Comparison of ENCODE assay signal across 11 mouse cellular contexts in genomic region chr3:93052826-93053474, GRCm38 (mm10). TPM values are rescaled to one million over a fixed set of nuclear protein-coding genes. Genes with fewer than 3 reads are reported as not detected.
A peak's percentile ranks its signal among the peaks of the same experiment; 100 is the strongest.
DNase-seq lines count a peak whose midpoint lies in the region; ATAC-seq and TF ChIP-seq lines count a peak whose summit lies in the region.
"Had no signal": no experiment of that assay in that cellular context is flagged by ENCODE, and none has a peak within 500 bp of the region (broad histone marks: within the 10 kb centered on the region; RNA-seq: fewer than 3 reads in every experiment).

No protein-coding gene starts in this region.

- WGBS in kidney, embryonic 16.5 days: 56% methylated on average over 10 of the region's 10 CpGs
- 46% methylated on average over 10 of the region's 10 CpGs for whole genome bisulfite sequencing in embryonic facial prominence, embryonic 10.5 days

- H3K9me3 ChIP-seq in kidney, embryonic 16.5 days (ENCODE audit: low read length): no peaks in the 10 kb centered on the region
- no peaks in the 10 kb centered on the region for H3K9me3 ChIP-seq in ES-Bruce4 (replicated peaks; ENCODE audit: control insufficient read depth, insufficient read depth, low read length, poor library complexity, severe bottlenecking)
- H3K9me3 ChIP-seq in embryonic facial prominence, embryonic 10.5 days: no peaks in the 10 kb centered on the region
- H3K9me3 ChIP-seq: neural tube, embryonic 12.5 days had no signal

- no peaks in the 10 kb centered on the region for H3K36me3 ChIP-seq in kidney, embryonic 16.5 days (ENCODE audit: insufficient read depth, low read length)
- H3K36me3 ChIP-seq in ES-Bruce4 (ENCODE audit: control insufficient read depth, insufficient read depth, low read length, poor library complexity, severe bottlenecking): no peaks in the 10 kb centered on the region
- no peaks in the 10 kb centered on the region for H3K36me3 ChIP-seq in embryonic facial prominence, embryonic 10.5 days (replicated peaks)
- H3K36me3 ChIP-seq: neural tube, embryonic 12.5 days had no signal

- no peak overlapping the region for H3K27ac ChIP-seq in kidney, embryonic 16.5 days (ENCODE audit: low read length)
- no peak overlapping the region for H3K27ac ChIP-seq in ES-Bruce4 (ENCODE audit: insufficient read depth, low read length)
- H3K27ac ChIP-seq in embryonic facial prominence, embryonic 10.5 days (replicated peaks): no peak overlapping the region
- H3K27ac ChIP-seq: neural tube, embryonic 12.5 days had no signal

- no peak for DNase-seq in kidney, adult 8-10 months
- DNase-seq in 416B (ENCODE audit: low read depth): peak; percentile 37
- peak; percentile 53 for DNase-seq in embryonic facial prominence, embryonic 10.5 days (ENCODE audit: low spot score)
- DNase-seq in urinary bladder, postnatal 36 days (ENCODE audit: low spot score in 2 of 2): no peak

- no peak for TF ChIP-seq POLR2A in ES-Bruce4 (IDR thresholded peaks at IDR 0.05; ENCODE audit: insufficient read depth, low read length)

- ATAC-seq in kidney, embryonic 16.5 days (ENCODE audit: low FRiP score, low TSS enrichment): peak; percentile 49; the same call in 1 of the 2 replicates
- no peak for ATAC-seq in activated CD4-positive, CD25-positive, alpha-beta regulatory T cell, adult 4 months
- no peak for ATAC-seq in megakaryocyte-erythroid progenitor cell, adult 5-6 weeks (replicated peaks; ENCODE audit: low FRiP score, low TSS enrichment, poor library complexity, severe bottlenecking)

- H3K27me3 ChIP-seq in kidney, embryonic 16.5 days (ENCODE audit: insufficient read depth, low read length): no peaks in the 10 kb centered on the region
- H3K27me3 ChIP-seq in ES-Bruce4 (ENCODE audit: control insufficient read depth, insufficient read depth, low read length, poor library complexity, severe bottlenecking): no peaks in the 10 kb centered on the region
- H3K27me3 ChIP-seq in embryonic facial prominence, embryonic 10.5 days (replicated peaks; ENCODE audit: low read depth, poor library complexity, severe bottlenecking): no peaks in the 10 kb centered on the region
- H3K27me3 ChIP-seq: neural tube, embryonic 12.5 days had no signal

- no peak for TF ChIP-seq EP300 in ES-Bruce4 (IDR thresholded peaks at IDR 0.05; ENCODE audit: insufficient read depth, low read depth, low read length)

- no peak overlapping the region for H3K4me2 ChIP-seq in kidney, embryonic 16.5 days (replicated peaks; ENCODE audit: low read depth, low read length)
- H3K4me2 ChIP-seq: neural tube, embryonic 12.5 days had no signal

- no peak overlapping the region for H3K9ac ChIP-seq in kidney, embryonic 16.5 days (replicated peaks; ENCODE audit: low read length)
- H3K9ac ChIP-seq in ES-Bruce4 (ENCODE audit: low read depth, poor library complexity, severe bottlenecking): no peak overlapping the region
- H3K9ac ChIP-seq: neural tube, embryonic 12.5 days had no signal

- H3K4me1 ChIP-seq in kidney, embryonic 16.5 days (ENCODE audit: insufficient read depth, low read length): no peaks in the 10 kb centered on the region
- no peaks in the 10 kb centered on the region for H3K4me1 ChIP-seq in ES-Bruce4 (ENCODE audit: control insufficient read depth, insufficient read depth, low read length)
- H3K4me1 ChIP-seq in embryonic facial prominence, embryonic 10.5 days: no peaks in the 10 kb centered on the region
- H3K4me1 ChIP-seq: neural tube, embryonic 12.5 days had no signal

- H3K4me3 ChIP-seq in kidney, embryonic 16.5 days (ENCODE audit: low read length): no peak overlapping the region
- H3K4me3 ChIP-seq in ES-Bruce4 (ENCODE audit: low read depth, low read length): no peak overlapping the region
- H3K4me3 ChIP-seq in embryonic facial prominence, embryonic 10.5 days: no peak overlapping the region
- H3K4me3 ChIP-seq: neural tube, embryonic 12.5 days had no signal

- TF ChIP-seq CTCF in ES-Bruce4 (IDR thresholded peaks at IDR 0.05; ENCODE audit: low read depth, low read length): peak; percentile 35

RNA-seq across cellular contexts. Expression of gene Gm4858, which starts 15.7 kb away (rescaled TPM):
- polyA plus RNA-seq in kidney, embryonic 16.5 days (2015; fragmentation: Nextera tagmentation; extraction: Ambion mirVana): not detected in 2 replicates
- polyA plus RNA-seq in ES-Bruce4 (2011; ENCODE audit: insufficient read depth, insufficient read length, low read depth, missing spikeins): not detected in 2 replicates
- polyA plus RNA-seq in embryonic facial prominence, embryonic 10.5 days (2016; fragmentation: Nextera tagmentation; extraction: Ambion mirVana): not detected in 2 replicates
- polyA plus RNA-seq in activated CD4-positive, CD25-positive, alpha-beta regulatory T cell, adult 4 months (2017; shearing (Covaris generic)): not detected
- total RNA-seq in megakaryocyte-erythroid progenitor cell, adult 5-6 weeks (2014; fragmentation: Nextera tagmentation): not detected in 2 replicates
- not detected in 2 replicates for total RNA-seq in megakaryocyte-erythroid progenitor cell, adult 5-6 weeks (2017)
- total RNA-seq: gastrocnemius, adult 8-10 months; layer of hippocampus, postnatal 25 days had no signal
- polyA plus RNA-seq: neural tube, embryonic 12.5 days had no signal

RNA-seq across cellular contexts. Expression of gene Lce1m, which starts 34.1 kb away (rescaled TPM):
- not detected in 2 replicates for polyA plus RNA-seq in kidney, embryonic 16.5 days (2015; fragmentation: Nextera tagmentation; extraction: Ambion mirVana)
- not detected in 2 replicates for polyA plus RNA-seq in ES-Bruce4 (2011; ENCODE audit: insufficient read depth, insufficient read length, low read depth, missing spikeins)
- not detected in 2 replicates for polyA plus RNA-seq in embryonic facial prominence, embryonic 10.5 days (2016; fragmentation: Nextera tagmentation; extraction: Ambion mirVana)
- not detected for polyA plus RNA-seq in activated CD4-positive, CD25-positive, alpha-beta regulatory T cell, adult 4 months (2017; shearing (Covaris generic))
- not detected in 2 replicates for total RNA-seq in megakaryocyte-erythroid progenitor cell, adult 5-6 weeks (2014; fragmentation: Nextera tagmentation)
- total RNA-seq in megakaryocyte-erythroid progenitor cell, adult 5-6 weeks (2017): not detected in 2 replicates
- total RNA-seq: gastrocnemius, adult 8-10 months; layer of hippocampus, postnatal 25 days had no signal
- polyA plus RNA-seq: neural tube, embryonic 12.5 days had no signal

RNA-seq across cellular contexts. Expression of gene Crct1, which starts 37.5 kb away (rescaled TPM):
- polyA plus RNA-seq in kidney, embryonic 16.5 days (2015; fragmentation: Nextera tagmentation; extraction: Ambion mirVana): 0.39 and 0.42 TPM in 2 replicates
- polyA plus RNA-seq in ES-Bruce4 (2011; ENCODE audit: insufficient read depth, insufficient read length, low read depth, missing spikeins): not detected in 2 replicates
- polyA plus RNA-seq in embryonic facial prominence, embryonic 10.5 days (2016; fragmentation: Nextera tagmentation; extraction: Ambion mirVana): 0.36 TPM in 1 of 2 replicates, not detected in the other
- polyA plus RNA-seq in activated CD4-positive, CD25-positive, alpha-beta regulatory T cell, adult 4 months (2017; shearing (Covaris generic)): not detected
- total RNA-seq in megakaryocyte-erythroid progenitor cell, adult 5-6 weeks (2014; fragmentation: Nextera tagmentation): not detected in 2 replicates
- total RNA-seq in megakaryocyte-erythroid progenitor cell, adult 5-6 weeks (2017): not detected in 2 replicates
- total RNA-seq: gastrocnemius, adult 8-10 months; layer of hippocampus, postnatal 25 days had no signal

Comparison
In these comparisons a context has a peak if more than half of its experiments do, and no peak if none do; other contexts are left out.
1. DNase-seq: peak in 416B (single experiment) and embryonic facial prominence, embryonic 10.5 days (single experiment); none in kidney, adult 8-10 months (0 of 2) and urinary bladder, postnatal 36 days (0 of 2).